Mouse (Mus musculus) kidney, postnatal 25 days (tissue): ENCODE measurements at regions not wholly inside any gene's neighbourhood (a gene's known extent, or its start where the extent isn't known, plus 50 kb on each side); places are given as distances from the start of the nearest gene placed in this dataset.

Source experiments
- DNase-seq, 2 experiments: peaks; one replicate each; pipeline ENCODE4 v3.0.0; 2021; ENCODE audit warnings: mixed read lengths in 2 of 2

GRCm38 (mm10) chr2:159565255-159565654 lies 768.7 kb downstream of the Gm826 start:
- no peak for DNase-seq

GRCm38 (mm10) chr2:159565921-159566320 lies 768.0 kb downstream of the Gm826 start:
- no peak for DNase-seq

GRCm38 (mm10) chr2:159566461-159566860 lies 767.5 kb downstream of the Gm826 start:
- DNase-seq, result peak; percentile 43 to 59

GRCm38 (mm10) chr2:159568391-159568790 lies 765.6 kb downstream of the Gm826 start:
- no peak for DNase-seq

GRCm38 (mm10) chr2:159571862-159572261 lies 762.1 kb downstream of the Gm826 start:
- DNase-seq, result no peak

- DNase-seq, result no peak
These were observed 758.7 kb downstream of the Gm826 start for GRCm38 (mm10) chr2:159575271-159575670.

GRCm38 (mm10) chr2:159583103-159583502 lies 750.9 kb downstream of the Gm826 start:
- no peak for DNase-seq

- no peak for DNase-seq
These were observed 749.3 kb downstream of the Gm826 start for GRCm38 (mm10) chr2:159584641-159585040.

GRCm38 (mm10) chr2:159586697-159587473 lies 747.1 kb downstream of the Gm826 start:
- no peak for DNase-seq

- no peak for DNase-seq
These were observed 742.4 kb downstream of the Gm826 start for GRCm38 (mm10) chr2:159591396-159592124.

GRCm38 (mm10) chr2:159592841-159593240 lies 741.1 kb downstream of the Gm826 start:
- DNase-seq, result no peak

GRCm38 (mm10) chr2:159596285-159596684 lies 737.7 kb downstream of the Gm826 start:
- DNase-seq, result no peak

- DNase-seq, result no peak
These were observed 735.9 kb downstream of the Gm826 start for GRCm38 (mm10) chr2:159598080-159598479.

GRCm38 (mm10) chr2:159607191-159607590 lies 726.8 kb downstream of the Gm826 start:
- DNase-seq, result peak in 1 of 2 experiments; percentile 41

- DNase-seq, result no peak
These were observed 723.5 kb downstream of the Gm826 start for GRCm38 (mm10) chr2:159610451-159610850.

- DNase-seq, result no peak
These were observed 717.3 kb downstream of the Gm826 start for GRCm38 (mm10) chr2:159616685-159617084.

- DNase-seq, result no peak
These were observed 712.7 kb downstream of the Gm826 start for GRCm38 (mm10) chr2:159621261-159621660.

GRCm38 (mm10) chr2:159622141-159622669 lies 711.8 kb downstream of the Gm826 start:
- no peak for DNase-seq

- DNase-seq, result no peak
These were observed 708.7 kb downstream of the Gm826 start for GRCm38 (mm10) chr2:159625306-159625705.

- peak; percentile 39 to 62 for DNase-seq
These were observed 688.1 kb downstream of the Gm826 start for GRCm38 (mm10) chr2:159645861-159646260.

- DNase-seq, result peak in 1 of 2 experiments; percentile 39
These were observed 687.4 kb downstream of the Gm826 start for GRCm38 (mm10) chr2:159646595-159646994.

- DNase-seq, result no peak
These were observed 681.7 kb downstream of the Gm826 start for GRCm38 (mm10) chr2:159652243-159652642.

GRCm38 (mm10) chr2:159676845-159677244 lies 657.1 kb downstream of the Gm826 start:
- no peak for DNase-seq

- DNase-seq, result no peak
These were observed 653.3 kb downstream of the Gm826 start for GRCm38 (mm10) chr2:159680641-159681040.
